Mouse (Mus musculus) limb, embryonic 12.5 days (tissue): ENCODE data around the gene Zcchc24. TPM values are rescaled to one million over a fixed set of nuclear protein-coding genes. Genes with fewer than 3 reads are reported as not detected.
A peak's percentile ranks its signal among the peaks of the same experiment; 100 is the strongest.

Source experiments
- ATAC-seq: fragments of 200-750 bp; cut with Nextera tagmentation; 2 replicates; pipeline ENCODE4 v1.8.0; 2017; ENCODE audit warnings: low read depth, moderate TSS enrichment; ENCODE audit not compliant: insufficient number of reproducible peaks, insufficient read depth, low FRiP score, low TSS enrichment
- H3K27ac ChIP-seq: fragments of 300-500 bp; sonication (generic); 2 replicates; pipeline ENCODE4 v1.5.1; 2016; ENCODE audit warnings: mild to moderate bottlenecking, moderate library complexity
- H3K27me3 ChIP-seq: fragments of 300-500 bp; sonication (generic); 2 replicates; pipeline ENCODE4 v1.6.1; 2016; ENCODE audit warnings: mild to moderate bottlenecking, moderate library complexity
- H3K36me3 ChIP-seq: fragments of 300-500 bp; sonication (generic); 2 replicates; pipeline ENCODE4 v1.6.1; 2016; ENCODE audit warnings: mild to moderate bottlenecking, moderate library complexity
- H3K4me1 ChIP-seq: fragments of 300-500 bp; sonication (generic); replicated peaks from 2 replicates; pipeline ENCODE4 v1.6.1; 2016
- H3K4me2 ChIP-seq: fragments of 300-500 bp; sonication (generic); 2 replicates; pipeline ENCODE4 v1.6.1; 2016; ENCODE audit warnings: mild to moderate bottlenecking, moderate library complexity
- H3K4me3 ChIP-seq: fragments of 300-500 bp; sonication (generic); replicated peaks from 2 replicates; pipeline ENCODE4 v1.5.1; 2016; ENCODE audit warnings: mild to moderate bottlenecking
- H3K9ac ChIP-seq: fragments of 300-500 bp; sonication (generic); replicated peaks from 2 replicates; pipeline ENCODE4 v1.6.1; 2016; ENCODE audit warnings: mild to moderate bottlenecking, moderate library complexity
- H3K9me3 ChIP-seq: fragments of 300-500 bp; sonication (generic); 2 replicates; pipeline ENCODE4 v1.6.1; 2016; ENCODE audit warnings: mild to moderate bottlenecking, moderate library complexity
- WGBS: fragments of 180-500 bp; shearing (Covaris S2); methylation state at CpG from one replicate; pipeline ENCODE4 v1.1.7; 2016; 5-methylcytosine and 5-hydroxymethylcytosine counted together
- polyA plus RNA-seq: library from polyadenylated mRNA; unstranded; fragments of >200 nt; fragmentation: Nextera tagmentation; extraction: Ambion mirVana; gene quantifications from 2 replicates; pipeline ENCODE4 v1.2.1, GENCODE M21; 2016

Gene Zcchc24
- polyA plus RNA-seq, 1 experiment from 2014 or later: 28.6 TPM

- no peak overlapping the region for H3K4me2 ChIP-seq
- no peaks in the 10 kb centered on the region for H3K9me3 ChIP-seq
- ATAC-seq: no peak
- no peaks in the 10 kb centered on the region for H3K27me3 ChIP-seq
- no peak overlapping the region for H3K4me3 ChIP-seq
- WGBS: 82% methylated on average over 7 of the region's 7 CpGs
- peaks cover 85% of the 10 kb centered on the region for H3K36me3 ChIP-seq
- H3K4me1 ChIP-seq: no peaks in the 10 kb centered on the region
- H3K27ac ChIP-seq: peak overlapping the region; percentile 13; the same call in 1 of the 2 replicates
- no peak overlapping the region for H3K9ac ChIP-seq
Observed at GRCm38 (mm10) chr14:25664310-25664695, 104.5 kb downstream of the Zcchc24 start.

GRCm38 (mm10) chr14:25663649-25664309, 105.1 kb downstream of the Zcchc24 start:
- H3K9me3 ChIP-seq: no peaks in the 10 kb centered on the region
- 83% methylated on average over 7 of the region's 7 CpGs for WGBS
- H3K9ac ChIP-seq: no peak overlapping the region
- H3K4me1 ChIP-seq: no peaks in the 10 kb centered on the region
- no peak overlapping the region for H3K4me3 ChIP-seq
- ATAC-seq: no peak
- no peaks in the 10 kb centered on the region for H3K27me3 ChIP-seq
- H3K27ac ChIP-seq: peak overlapping the region; percentile 13; the same call in 1 of the 2 replicates
- H3K36me3 ChIP-seq: peaks cover 87% of the 10 kb centered on the region
- H3K4me2 ChIP-seq: no peak overlapping the region

Other genes starting within 250 kb of the Zcchc24 start
- gene Ppif, start 74.9 kb downstream of the Zcchc24 start, polyA plus RNA-seq: 29.2 and 32.9 TPM in 2 replicates
- 6.2 and 7.0 TPM in 2 replicates for gene Anxa11, start 73.1 kb upstream of the Zcchc24 start, polyA plus RNA-seq
- gene Plac9a, start 134.1 kb upstream of the Zcchc24 start, polyA plus RNA-seq: not detected in 2 replicates
- gene Tmem254a, start 158.6 kb upstream of the Zcchc24 start, polyA plus RNA-seq: 1.7 and 4.1 TPM in 2 replicates
- gene Cphx1, start 169.3 kb upstream of the Zcchc24 start, polyA plus RNA-seq: not detected in 2 replicates
- 2.7 and 3.3 TPM in 2 replicates for gene Duxbl1, start 209.5 kb upstream of the Zcchc24 start, polyA plus RNA-seq